Mouse (Mus musculus): ENCODE results near the gene Dnpep. TPM values are rescaled to one million over a fixed set of nuclear protein-coding genes. Genes with fewer than 3 reads are reported as not detected.

Dnpep gene
- total RNA-seq, 2 experiments from 2014 or later: 50.4 to 55.2 TPM

GRCm38 (mm10) chr1:75336461-75336860 lies 18.7 kb upstream of the Dnpep start:
- no peak for DNase-seq (ENCODE audit: low spot score in 2 of 2)

- no peak for DNase-seq (ENCODE audit: low spot score in 2 of 2)
These were observed 13.5 kb upstream of the Dnpep start for GRCm38 (mm10) chr1:75331271-75331670.

- DNase-seq (ENCODE audit: low spot score in 2 of 2): no peak
These were observed 9.7 kb upstream of the Dnpep start for GRCm38 (mm10) chr1:75327461-75327860.

- no peak for DNase-seq (ENCODE audit: low spot score in 2 of 2)
These were observed 1.4 kb upstream of the Dnpep start for GRCm38 (mm10) chr1:75319166-75319565.

GRCm38 (mm10) chr1:75318736-75319135 lies 946 bp upstream of the Dnpep start:
- DNase-seq (ENCODE audit: low spot score in 2 of 2): no peak

- no peak for DNase-seq (ENCODE audit: low spot score in 2 of 2)
These were observed 511 bp upstream of the Dnpep start for GRCm38 (mm10) chr1:75318301-75318700.

- peak; percentile 75 to 80 for DNase-seq (ENCODE audit: low spot score in 2 of 2)
These were observed 939 bp downstream of the Dnpep start for GRCm38 (mm10) chr1:75316861-75317240.

GRCm38 (mm10) chr1:75315456-75316365 lies 2.1 kb downstream of the Dnpep start:
- no peak for DNase-seq (ENCODE audit: low spot score in 2 of 2)

GRCm38 (mm10) chr1:75315011-75315410 lies 2.8 kb downstream of the Dnpep start:
- DNase-seq (ENCODE audit: low spot score in 2 of 2): no peak

GRCm38 (mm10) chr1:75311694-75312093 lies 6.1 kb downstream of the Dnpep start:
- no peak for DNase-seq (ENCODE audit: low spot score in 2 of 2)

GRCm38 (mm10) chr1:75304662-75305061 lies 13.1 kb downstream of the Dnpep start:
- no peak for DNase-seq (ENCODE audit: low spot score in 2 of 2)

GRCm38 (mm10) chr1:75294294-75294693 lies 23.5 kb downstream of the Dnpep start:
- no peak for DNase-seq (ENCODE audit: low spot score in 2 of 2)

GRCm38 (mm10) chr1:75293331-75293701 lies 24.5 kb downstream of the Dnpep start:
- no peak for DNase-seq (ENCODE audit: low spot score in 2 of 2)

GRCm38 (mm10) chr1:75292476-75293330 lies 25.1 kb downstream of the Dnpep start:
- no peak for DNase-seq (ENCODE audit: low spot score in 2 of 2)

GRCm38 (mm10) chr1:75291321-75291720 lies 26.5 kb downstream of the Dnpep start:
- no peak for DNase-seq (ENCODE audit: low spot score in 2 of 2)

GRCm38 (mm10) chr1:75290582-75290981 lies 27.2 kb downstream of the Dnpep start:
- DNase-seq (ENCODE audit: low spot score in 2 of 2): peak in 1 of 2 experiments; percentile 85

GRCm38 (mm10) chr1:75289888-75290431 lies 27.8 kb downstream of the Dnpep start:
- no peak for DNase-seq (ENCODE audit: low spot score in 2 of 2)

GRCm38 (mm10) chr1:75289376-75289775 lies 28.4 kb downstream of the Dnpep start:
- DNase-seq (ENCODE audit: low spot score in 2 of 2): peak; percentile 48 to 69

- DNase-seq (ENCODE audit: low spot score in 2 of 2): no peak
These were observed 32.9 kb downstream of the Dnpep start for GRCm38 (mm10) chr1:75284911-75285310.

GRCm38 (mm10) chr1:75283017-75283416 lies 34.8 kb downstream of the Dnpep start:
- DNase-seq (ENCODE audit: low spot score in 2 of 2): peak in 1 of 2 experiments; percentile 64

- no peak for DNase-seq (ENCODE audit: low spot score in 2 of 2)
These were observed 39.6 kb downstream of the Dnpep start, which contains the start of gene Resp18 for GRCm38 (mm10) chr1:75278228-75278627. Gene Resp18 (minus strand): TSS chr1:75278415.
